Mouse (Mus musculus) lung, embryonic 15.5 days (tissue): ENCODE data around the gene Ppp1r1c. TPM values are rescaled to one million over a fixed set of nuclear protein-coding genes. Genes with fewer than 3 reads are reported as not detected.

ENCODE experiments used
- ATAC-seq: fragments of 200-750 bp; cut with Nextera tagmentation; 2 replicates; pipeline ENCODE4 v1.8.0; 2017; ENCODE audit warnings: moderate number of reproducible peaks, borderline replicate concordance; ENCODE audit not compliant: low FRiP score, low TSS enrichment; ENCODE audit errors: extremely low read depth
- H3K27ac ChIP-seq: fragments of 300-500 bp; sonication (generic); 2 replicates; pipeline ENCODE4 v1.5.1; 2015; ENCODE audit warnings: moderate library complexity, mild to moderate bottlenecking, inconsistent platforms
- H3K27me3 ChIP-seq: fragments of 300-500 bp; sonication (generic); 2 replicates; pipeline ENCODE4 v1.6.1; 2015; ENCODE audit warnings: inconsistent platforms
- H3K36me3 ChIP-seq: fragments of 300-500 bp; sonication (generic); 2 replicates; pipeline ENCODE4 v1.6.1; 2015; ENCODE audit warnings: inconsistent platforms
- H3K4me1 ChIP-seq: fragments of 300-500 bp; sonication (generic); 2 replicates; pipeline ENCODE4 v1.6.1; 2015; ENCODE audit warnings: inconsistent platforms
- H3K4me2 ChIP-seq: fragments of 300-500 bp; sonication (generic); 2 replicates; pipeline ENCODE4 v1.6.1; 2015; ENCODE audit warnings: inconsistent platforms, mild to moderate bottlenecking, moderate library complexity
- H3K4me3 ChIP-seq: fragments of 300-500 bp; sonication (generic); 2 replicates; pipeline ENCODE4 v1.5.1; 2015; ENCODE audit warnings: mild to moderate bottlenecking, inconsistent platforms
- H3K9ac ChIP-seq: fragments of 300-500 bp; sonication (generic); 2 replicates; pipeline ENCODE4 v1.6.1; 2015; ENCODE audit warnings: inconsistent platforms
- H3K9me3 ChIP-seq: fragments of 300-500 bp; sonication (generic); 2 replicates; pipeline ENCODE4 v1.6.1; 2016; ENCODE audit warnings: inconsistent platforms
- WGBS: fragments of 180-500 bp; shearing (Covaris S2); methylation state at CpG from one replicate; pipeline ENCODE4 v1.1.7; 2015; 5-methylcytosine and 5-hydroxymethylcytosine counted together
- polyA plus RNA-seq: library from polyadenylated mRNA; unstranded; fragments of >200 nt; fragmentation: Nextera tagmentation; extraction: Ambion mirVana; gene quantifications from 2 replicates; pipeline ENCODE4 v1.2.1, GENCODE M21; 2015

The Ppp1r1c gene
- polyA plus RNA-seq, 1 experiment from 2014 or later, result 0.26 TPM

- Histone ChIP-seq H3K27ac (no peak overlapping the region), H3K4me2 (no peak overlapping the region), H3K4me1 (peaks cover 8% of the 10 kb centered on the region; the same call in 1 of the 2 replicates), H3K27me3 (no peaks in the 10 kb centered on the region), H3K36me3 (no peaks in the 10 kb centered on the region), H3K9ac (no peak overlapping the region), H3K9me3 (no peaks in the 10 kb centered on the region), H3K4me3 (no peak overlapping the region)
- WGBS, result 67% methylated on average over 4 of the region's 4 CpGs
- no peak for ATAC-seq
These were observed 52.4 kb downstream of the Ppp1r1c start for GRCm38 (mm10) chr2:79760018-79760417.

- no peak for ATAC-seq
- Histone ChIP-seq H3K4me1 (peaks cover 13% of the 10 kb centered on the region; the same call in 1 of the 2 replicates), H3K27me3 (no peaks in the 10 kb centered on the region), H3K36me3 (no peaks in the 10 kb centered on the region), H3K4me3 (no peak overlapping the region), H3K9ac (no peak overlapping the region), H3K27ac (no peak overlapping the region), H3K9me3 (no peaks in the 10 kb centered on the region), H3K4me2 (no peak overlapping the region)
- 58% methylated on average over 6 of the region's 6 CpGs for WGBS
These were observed 55.3 kb downstream of the Ppp1r1c start for GRCm38 (mm10) chr2:79762723-79763388.

- ATAC-seq, result no peak; the same call in 1 of the 2 replicates
These were observed 57.5 kb downstream of the Ppp1r1c start for GRCm38 (mm10) chr2:79765032-79765431.

GRCm38 (mm10) chr2:79765723-79766122, 58.1 kb downstream of the Ppp1r1c start:
- no peak overlapping the region for H3K4me2 ChIP-seq
- 15% methylated on average over 7 of the region's 7 CpGs for WGBS
- peaks cover 8% of the 10 kb centered on the region; the same call in 1 of the 2 replicates for H3K4me1 ChIP-seq
- no peak for ATAC-seq
- H3K36me3 ChIP-seq, result no peaks in the 10 kb centered on the region
- H3K9me3 ChIP-seq, result no peaks in the 10 kb centered on the region
- no peaks in the 10 kb centered on the region for H3K27me3 ChIP-seq
- H3K27ac ChIP-seq, result no peak overlapping the region
- H3K4me3 ChIP-seq, result no peak overlapping the region
- no peak overlapping the region for H3K9ac ChIP-seq

More at GRCm38 (mm10) chr2:79765032-79765431, 57.5 kb downstream of the Ppp1r1c start:
- no peaks in the 10 kb centered on the region for H3K36me3 ChIP-seq
- no peak overlapping the region for H3K9ac ChIP-seq
- H3K4me3 ChIP-seq, result no peak overlapping the region
- no peak overlapping the region for H3K4me2 ChIP-seq
- H3K27me3 ChIP-seq, result no peaks in the 10 kb centered on the region
- H3K9me3 ChIP-seq, result no peaks in the 10 kb centered on the region
- no peak overlapping the region for H3K27ac ChIP-seq
- peaks cover 11% of the 10 kb centered on the region; the same call in 1 of the 2 replicates for H3K4me1 ChIP-seq
- 48% methylated on average over 3 of the region's 3 CpGs for WGBS

- Histone ChIP-seq H3K27ac (no peak overlapping the region), H3K4me1 (peaks cover 8% of the 10 kb centered on the region; the same call in 1 of the 2 replicates), H3K9me3 (no peaks in the 10 kb centered on the region), H3K36me3 (no peaks in the 10 kb centered on the region), H3K9ac (no peak overlapping the region), H3K4me2 (no peak overlapping the region), H3K27me3 (no peaks in the 10 kb centered on the region), H3K4me3 (no peak overlapping the region)
- 72% methylated on average over 2 of the region's 2 CpGs for WGBS
- no peak for ATAC-seq
These were observed 61.0 kb downstream of the Ppp1r1c start for GRCm38 (mm10) chr2:79768625-79769024.

- H3K9me3 ChIP-seq, result no peaks in the 10 kb centered on the region
- H3K4me1 ChIP-seq, result 0 out of 2 replicates have a peak, but pooled peaks cover 5% of the 10 kb centered on the region
- H3K36me3 ChIP-seq, result no peaks in the 10 kb centered on the region
- ATAC-seq, result no peak
- 82% methylated on average over 3 of the region's 3 CpGs for WGBS
- no peak overlapping the region for H3K4me3 ChIP-seq
- H3K9ac ChIP-seq, result no peak overlapping the region
- no peaks in the 10 kb centered on the region for H3K27me3 ChIP-seq
- no peak overlapping the region for H3K4me2 ChIP-seq
- H3K27ac ChIP-seq, result no peak overlapping the region
These were observed 62.7 kb downstream of the Ppp1r1c start for GRCm38 (mm10) chr2:79770307-79770706.

GRCm38 (mm10) chr2:79774372-79774771, 66.8 kb downstream of the Ppp1r1c start:
- H3K36me3 ChIP-seq, result no peaks in the 10 kb centered on the region
- H3K9me3 ChIP-seq, result no peaks in the 10 kb centered on the region
- WGBS, result under 1% methylated on average over 5 of the region's 5 CpGs
- no peak overlapping the region for H3K27ac ChIP-seq
- no peaks in the 10 kb centered on the region for H3K27me3 ChIP-seq
- H3K4me2 ChIP-seq, result no peak overlapping the region
- no peak overlapping the region for H3K9ac ChIP-seq
- ATAC-seq, result peak; percentile 93
- H3K4me1 ChIP-seq, result no peaks in the 10 kb centered on the region
- H3K4me3 ChIP-seq, result no peak overlapping the region

GRCm38 (mm10) chr2:79777801-79778200, 70.2 kb downstream of the Ppp1r1c start:
- H3K9ac ChIP-seq, result no peak overlapping the region
- H3K27me3 ChIP-seq, result no peaks in the 10 kb centered on the region
- H3K4me2 ChIP-seq, result no peak overlapping the region
- no peak for ATAC-seq
- no peak overlapping the region for H3K27ac ChIP-seq
- H3K9me3 ChIP-seq, result no peaks in the 10 kb centered on the region
- no peaks in the 10 kb centered on the region for H3K36me3 ChIP-seq
- WGBS, result 73% methylated on average over 2 of the region's 2 CpGs
- no peak overlapping the region for H3K4me3 ChIP-seq
- H3K4me1 ChIP-seq, result no peaks in the 10 kb centered on the region

GRCm38 (mm10) chr2:79780772-79781171, 73.2 kb downstream of the Ppp1r1c start:
- Histone ChIP-seq H3K27ac (no peak overlapping the region), H3K4me2 (no peak overlapping the region), H3K36me3 (no peaks in the 10 kb centered on the region), H3K9ac (no peak overlapping the region), H3K27me3 (no peaks in the 10 kb centered on the region), H3K4me3 (no peak overlapping the region), H3K4me1 (peaks cover 4% of the 10 kb centered on the region; the same call in 1 of the 2 replicates), H3K9me3 (no peaks in the 10 kb centered on the region)
- no peak for ATAC-seq
- 49% methylated on average over 7 of the region's 7 CpGs for WGBS

- Histone ChIP-seq H3K27me3 (no peaks in the 10 kb centered on the region), H3K9me3 (no peaks in the 10 kb centered on the region), H3K4me2 (no peak overlapping the region), H3K27ac (peak overlapping the region; percentile 69), H3K4me1 (peaks cover 13% of the 10 kb centered on the region; the same call in 1 of the 2 replicates), H3K36me3 (no peaks in the 10 kb centered on the region), H3K9ac (no peak overlapping the region), H3K4me3 (no peak overlapping the region)
- 29% methylated on average over 8 of the region's 8 CpGs for WGBS
- ATAC-seq, result peak; percentile 87; the same call in 1 of the 2 replicates
These were observed 78.1 kb downstream of the Ppp1r1c start for GRCm38 (mm10) chr2:79785541-79786134.

GRCm38 (mm10) chr2:79786467-79786866, 78.9 kb downstream of the Ppp1r1c start:
- no peaks in the 10 kb centered on the region for H3K9me3 ChIP-seq
- WGBS, result 84% methylated on average over 11 of the region's 11 CpGs
- peaks cover 13% of the 10 kb centered on the region; the same call in 1 of the 2 replicates for H3K4me1 ChIP-seq
- no peak for ATAC-seq
- H3K27ac ChIP-seq, result peak overlapping the region; percentile 69; the same call in 1 of the 2 replicates
- no peaks in the 10 kb centered on the region for H3K36me3 ChIP-seq
- no peak overlapping the region for H3K4me2 ChIP-seq
- no peak overlapping the region for H3K4me3 ChIP-seq
- H3K9ac ChIP-seq, result no peak overlapping the region
- H3K27me3 ChIP-seq, result no peaks in the 10 kb centered on the region

GRCm38 (mm10) chr2:79793186-79793585, 85.6 kb downstream of the Ppp1r1c start:
- 45% methylated on average over 2 of the region's 2 CpGs for WGBS
- Histone ChIP-seq H3K27me3 (no peaks in the 10 kb centered on the region), H3K9me3 (no peaks in the 10 kb centered on the region), H3K9ac (no peak overlapping the region), H3K4me1 (no peaks in the 10 kb centered on the region), H3K27ac (no peak overlapping the region), H3K4me2 (no peak overlapping the region), H3K4me3 (no peak overlapping the region), H3K36me3 (no peaks in the 10 kb centered on the region)
- no peak for ATAC-seq
